Mouse (Mus musculus): ENCODE measurements around the gene Fras1.
A peak's percentile ranks its signal among the peaks of the same experiment; 100 is the strongest.

DNA sequence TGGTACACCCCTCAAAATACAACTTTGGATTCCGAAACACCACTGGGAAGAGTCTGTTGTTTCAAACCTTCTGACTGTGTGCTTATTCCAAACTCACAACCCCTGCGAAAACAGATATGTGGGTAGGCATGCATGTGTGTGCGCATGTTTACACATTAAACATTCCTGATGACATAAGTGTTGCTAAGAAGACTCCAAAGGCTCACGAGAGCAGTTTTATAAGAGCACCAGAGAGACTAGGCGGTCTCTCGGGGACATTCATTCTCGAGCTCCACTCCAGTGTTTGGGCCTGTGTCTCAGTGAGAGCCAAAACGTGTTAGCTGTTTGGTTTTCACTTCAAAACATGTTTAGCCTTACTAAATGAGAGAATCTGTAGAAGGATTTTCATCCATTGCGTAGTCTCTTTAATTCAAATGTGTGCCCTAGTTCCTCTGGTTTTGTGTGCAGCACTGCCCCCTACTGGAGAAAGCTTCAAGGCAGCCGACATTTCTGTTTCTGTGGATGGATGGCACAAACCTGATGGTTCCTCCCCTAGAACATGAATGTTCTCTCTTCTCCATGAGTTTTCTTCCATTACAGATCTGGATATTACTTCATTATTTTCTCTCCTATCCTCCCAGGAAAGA is 395.2 kb downstream of the Fras1 start:
- TF ChIP-seq CTCF (IDR thresholded peaks at IDR 0.05; ENCODE audit: low read depth, low read length) (peak; percentile 46; the same call in 1 of the 2 replicates), POLR2AphosphoS5 (IDR thresholded peaks at IDR 0.05; ENCODE audit: insufficient replicate concordance, low read depth, low read length) (no peak), GATA1 (IDR thresholded peaks at IDR 0.05; ENCODE audit: borderline replicate concordance, low read length) (no peak), TAL1 (conservative IDR thresholded peaks at IDR 0.05; ENCODE audit: low read depth, low read length) (no peak), GATA2 (IDR thresholded peaks at IDR 0.05; ENCODE audit: borderline replicate concordance, low read depth, low read length) (no peak)

Data from G1E (cell line).